In the genomic region with DNA sequence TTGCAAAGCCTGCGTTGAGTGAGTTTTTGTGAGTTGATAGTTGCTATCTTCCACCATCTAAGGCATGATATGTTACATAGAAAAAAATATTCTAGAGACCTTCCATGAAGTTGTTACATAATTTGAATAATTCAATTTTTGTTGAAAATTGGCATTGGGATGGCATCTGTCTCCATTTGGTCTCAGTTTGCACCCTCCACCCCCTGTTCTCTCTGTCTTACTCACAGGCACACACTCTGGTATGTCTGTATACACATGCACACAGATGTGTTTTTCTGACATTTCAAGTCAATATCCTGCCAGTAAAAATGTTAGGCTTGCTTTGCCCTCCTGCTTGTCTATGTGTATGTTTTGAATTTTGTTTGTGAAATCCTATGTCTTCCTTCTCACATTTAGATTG, we compare ENCODE assay signal across 26 mouse cellular contexts.
"Had no signal": no experiment of that assay in that cellular context is flagged by ENCODE, and none has a peak within 500 bp of the region (broad histone marks: within the 10 kb centered on the region; RNA-seq: fewer than 3 reads in every experiment).

No protein-coding gene starts in this region.

- H3K4me3 ChIP-seq: gastrocnemius, adult 2 months; heart, embryonic 10.5 days; heart, embryonic 12.5 days; hindbrain, embryonic 10.5 days; hindbrain, embryonic 12.5 days; intestine, embryonic 15.5 days; left cerebral cortex, adult 2 months; limb, embryonic 10.5 days; limb, embryonic 12.5 days; liver, embryonic 13.5 days; liver, embryonic 15.5 days had no signal

- ATAC-seq: hindbrain, embryonic 16.5 days; inflammation-experienced regulatory T-cells, adult 6 months; intestine, embryonic 15.5 days; intestine, postnatal 0 days had no signal

- DNase-seq: gastrocnemius, adult 2 months; gastrocnemius, postnatal 10 days; gastrocnemius, postnatal 25 days; heart, adult 18-20 months; heart, postnatal 10 days; heart, postnatal 4 days; kidney, adult 18-20 months; kidney, adult 8-10 months; kidney, postnatal 10 days; kidney, postnatal 25 days; kidney, postnatal 4 days; liver; liver, embryonic 13.5 days had no signal

- H3K27ac ChIP-seq: gastrocnemius, adult 2 months; heart, embryonic 10.5 days; hindbrain, embryonic 10.5 days; hindbrain, embryonic 12.5 days; hindbrain, embryonic 14.5 days; intestine, embryonic 15.5 days; left cerebral cortex, adult 2 months; limb, embryonic 10.5 days; limb, embryonic 12.5 days; liver, embryonic 13.5 days; liver, embryonic 15.5 days had no signal
